ENCODE assay signal across 9 mouse cellular contexts in the genomic region with DNA sequence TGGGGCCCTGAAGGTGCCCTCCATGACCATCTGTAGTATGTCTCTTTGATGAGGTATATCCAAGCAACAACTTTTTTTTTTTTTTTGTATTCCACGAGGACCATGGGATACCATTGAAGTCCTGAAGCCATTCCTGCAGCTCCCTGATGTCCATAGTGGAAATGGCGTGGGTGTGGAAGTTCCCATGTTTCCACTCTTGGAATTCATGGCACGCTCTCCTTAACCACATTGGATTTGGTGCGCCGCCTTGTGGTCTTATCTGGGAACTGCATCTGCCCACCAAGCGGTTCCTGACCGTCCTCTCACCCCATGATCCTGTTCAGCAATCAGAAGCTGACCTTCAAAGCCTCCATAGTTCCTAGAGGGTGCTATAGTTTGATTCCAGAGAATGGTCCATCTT.
DNase-seq lines count a peak whose midpoint lies in the region; ATAC-seq and TF ChIP-seq lines count a peak whose summit lies in the region.
"Had no signal": no experiment of that assay in that cellular context is flagged by ENCODE, and none has a peak within 500 bp of the region (broad histone marks: within the 10 kb centered on the region; RNA-seq: fewer than 3 reads in every experiment).

No protein-coding gene starts in this region.

- no peaks in the 10 kb centered on the region for H3K27me3 ChIP-seq in ES-Bruce4 (ENCODE audit: control insufficient read depth, insufficient read depth, low read length, poor library complexity, severe bottlenecking)
- H3K27me3 ChIP-seq: liver, embryonic 15.5 days had no signal

- ATAC-seq in megakaryocyte, adult 5-6 weeks (ENCODE audit: poor library complexity, severe bottlenecking), result peak; percentile 62

- TF ChIP-seq CTCF in ES-Bruce4 (IDR thresholded peaks at IDR 0.05; ENCODE audit: low read depth, low read length), result peak; percentile 79

- H3K9me3 ChIP-seq in ES-Bruce4 (replicated peaks; ENCODE audit: control insufficient read depth, insufficient read depth, low read length, poor library complexity, severe bottlenecking), result no peaks in the 10 kb centered on the region
- H3K9me3 ChIP-seq: liver, embryonic 15.5 days had no signal

- TF ChIP-seq POLR2A in ES-Bruce4 (IDR thresholded peaks at IDR 0.05; ENCODE audit: insufficient read depth, low read length), result no peak

- peaks cover 4% of the 10 kb centered on the region for H3K4me1 ChIP-seq in ES-Bruce4 (ENCODE audit: control insufficient read depth, insufficient read depth, low read length)

- no peak overlapping the region for H3K9ac ChIP-seq in ES-Bruce4 (ENCODE audit: low read depth, poor library complexity, severe bottlenecking)
- H3K9ac ChIP-seq: liver, embryonic 15.5 days had no signal

- no peak for TF ChIP-seq EP300 in ES-Bruce4 (IDR thresholded peaks at IDR 0.05; ENCODE audit: insufficient read depth, low read depth, low read length)

- H3K36me3 ChIP-seq in ES-Bruce4 (ENCODE audit: control insufficient read depth, insufficient read depth, low read length, poor library complexity, severe bottlenecking), result no peaks in the 10 kb centered on the region
- H3K36me3 ChIP-seq: liver, embryonic 15.5 days had no signal

- DNase-seq in heart, adult 18-20 months, result peak; percentile 31 to 82
- no peak for DNase-seq in heart, adult 11 months
- peak; percentile 31 for DNase-seq in c-Kit-positive CD71-negative TER-119-negative erythroid progenitor cells, embryonic 14.5 days (ENCODE audit: low read depth)
- DNase-seq in frontal cortex, postnatal 36 days (ENCODE audit: low spot score in 2 of 2), result peak; percentile 64 to 75
- peak; percentile 16 for DNase-seq in layer of hippocampus, adult 9-10 months (ENCODE audit: low spot score)
- DNase-seq in testis, postnatal 10 days (ENCODE audit: low spot score), result peak; percentile 85

- H3K4me3 ChIP-seq in ES-Bruce4 (ENCODE audit: low read depth, low read length), result no peak overlapping the region
- H3K4me3 ChIP-seq: liver, embryonic 15.5 days had no signal

- no peak overlapping the region for H3K27ac ChIP-seq in ES-Bruce4 (ENCODE audit: insufficient read depth, low read length)
- H3K27ac ChIP-seq: liver, embryonic 15.5 days had no signal
